Mouse (Mus musculus) liver, embryonic 16.5 days (tissue): ENCODE results near the gene Fv1. TPM values are rescaled to one million over a fixed set of nuclear protein-coding genes. Genes with fewer than 3 reads are reported as not detected.
A peak's percentile ranks its signal among the peaks of the same experiment; 100 is the strongest.
"Not testable (repeated sequence)": the region's sequence is repeated elsewhere in the genome, so short reads cannot be mapped to it uniquely, and the experiment has no call there.

ENCODE experiments used
- ATAC-seq: fragments of 200-750 bp; cut with Nextera tagmentation; 2 replicates; pipeline ENCODE4 v1.8.0; 2017; ENCODE audit warnings: low read depth, mild to moderate bottlenecking, moderate number of reproducible peaks, moderate library complexity
- H3K27ac ChIP-seq: fragments of 300-500 bp; sonication (generic); 2 replicates; pipeline ENCODE4 v1.5.1; 2014; ENCODE audit warnings: mild to moderate bottlenecking, low read length
- H3K27me3 ChIP-seq: fragments of 300-500 bp; sonication (generic); 2 replicates; pipeline ENCODE4 v1.6.1; 2014; ENCODE audit warnings: low read depth, low read length, mixed read lengths; ENCODE audit not compliant: control insufficient read depth, insufficient read depth
- H3K36me3 ChIP-seq: fragments of 300-500 bp; sonication (generic); 2 replicates; pipeline ENCODE4 v1.6.1; 2014; ENCODE audit warnings: mild to moderate bottlenecking; ENCODE audit not compliant: control insufficient read depth, insufficient read depth
- H3K4me1 ChIP-seq: fragments of 300-500 bp; sonication (generic); 2 replicates; pipeline ENCODE4 v1.6.1; 2014; ENCODE audit warnings: low read depth, low read length, mixed read lengths; ENCODE audit not compliant: control insufficient read depth
- H3K4me2 ChIP-seq: fragments of 300-500 bp; sonication (generic); 2 replicates; pipeline ENCODE4 v1.6.1; 2014; ENCODE audit warnings: low read depth, low read length, mixed read lengths
- H3K4me3 ChIP-seq: fragments of 300-500 bp; sonication (generic); 2 replicates; pipeline ENCODE4 v1.5.1; 2014; ENCODE audit warnings: low read depth, mild to moderate bottlenecking, low read length
- H3K9ac ChIP-seq: fragments of 300-500 bp; sonication (generic); 2 replicates; pipeline ENCODE4 v1.6.1; 2014; ENCODE audit warnings: low read depth, low read length
- H3K9me3 ChIP-seq: fragments of 300-500 bp; sonication (generic); replicated peaks from 2 replicates; pipeline ENCODE4 v1.6.1; 2016; ENCODE audit warnings: low read length; ENCODE audit not compliant: control insufficient read depth
- WGBS: fragments of 180-500 bp; shearing (Covaris S2); extraction: QIAGEN DNeasy Blood & Tissue Kit; methylation state at CpG from one replicate; pipeline ENCODE4 v1.1.7; 2014; ENCODE audit not compliant: insufficient replicate concordance; 5-methylcytosine and 5-hydroxymethylcytosine counted together
- polyA plus RNA-seq: library from polyadenylated mRNA; unstranded; fragments of >200 nt; fragmentation: Nextera tagmentation; extraction: Ambion mirVana; gene quantifications from 2 replicates; pipeline ENCODE4 v1.2.1, GENCODE M21; 2015

Fv1 gene
- 1.8 and 2.0 TPM in 2 replicates for polyA plus RNA-seq

DNA sequence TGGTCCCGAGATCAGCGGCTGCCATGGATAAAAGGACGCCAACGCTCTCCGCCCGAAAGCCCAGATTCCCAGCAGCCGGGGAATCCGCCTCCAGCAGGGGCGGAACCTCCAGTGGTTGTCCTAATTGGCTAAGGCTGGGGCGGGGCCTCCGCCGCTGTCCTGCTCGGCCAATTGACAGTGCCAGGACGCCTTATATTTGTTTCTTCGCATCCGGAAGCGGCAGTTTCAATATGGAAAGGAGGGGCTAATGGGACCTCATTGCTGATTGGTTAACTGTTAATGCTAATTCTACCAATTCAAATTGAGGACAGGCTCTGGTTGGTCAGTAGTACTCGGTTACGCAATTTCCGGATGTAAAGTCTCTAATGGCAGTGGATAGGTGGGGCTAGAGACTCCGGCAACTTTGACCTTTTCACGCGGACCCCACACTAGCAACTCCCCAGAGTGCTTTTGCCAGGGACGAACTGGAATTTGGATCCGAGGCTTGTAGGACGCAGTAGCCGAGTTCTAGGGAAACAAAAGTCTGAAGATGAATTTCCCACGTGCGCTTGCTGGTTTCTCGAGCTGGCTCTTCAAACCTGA is at the start of gene Fv1, which contains the start of gene Miip:
TSS of gene Fv1 (plus strand) at position 530 of the 582 bp plus-strand sequence.
TSS of gene Miip (minus strand) at position 367 of the 582 bp plus-strand sequence.
- under 1% methylated on average over 30 of the region's 30 CpGs for WGBS
- Histone ChIP-seq H3K4me2 (peak within 1 kb of the TSS; percentile 83), H3K27ac (peak within 1 kb of the TSS; percentile 88), H3K9ac (peak within 1 kb of the TSS; percentile 92), H3K4me1 (peaks cover 25% of the 10 kb centered on the region), H3K9me3 (no peaks in the 10 kb centered on the region), H3K36me3 (peaks cover 28% of the 10 kb centered on the region), H3K27me3 (no peaks in the 10 kb centered on the region), H3K4me3 (peak within 1 kb of the TSS; percentile 100)
- ATAC-seq = peak; percentile 96

DNA sequence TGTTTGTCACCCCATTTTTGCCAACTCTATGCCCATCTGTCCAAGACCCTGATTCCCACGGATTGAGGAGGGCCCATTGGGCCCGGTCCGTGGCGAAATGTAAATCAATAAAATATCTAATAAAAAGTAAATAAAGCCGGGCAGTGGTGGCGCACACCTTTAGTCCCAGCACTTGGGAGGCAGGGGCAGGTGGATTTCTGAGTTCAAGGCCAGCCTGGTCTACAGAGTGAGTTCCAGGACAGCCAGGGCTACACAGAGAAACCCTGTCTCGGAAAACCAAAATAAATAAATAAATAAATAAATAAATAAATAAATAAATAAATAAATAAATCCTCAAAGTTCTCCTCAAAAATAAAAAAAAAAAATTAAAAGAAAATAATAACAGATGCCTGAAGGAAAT is 49.1 kb upstream of the Fv1 start:
- ATAC-seq, H3K36me3 ChIP-seq, H3K4me2 ChIP-seq, H3K9ac ChIP-seq, H3K4me3 ChIP-seq, H3K27me3 ChIP-seq, H3K4me1 ChIP-seq, H3K27ac ChIP-seq: not testable (repeated sequence)
- 67% methylated on average over 7 of the region's 7 CpGs for WGBS
- peaks cover 11% of the 10 kb centered on the region for H3K9me3 ChIP-seq

DNA sequence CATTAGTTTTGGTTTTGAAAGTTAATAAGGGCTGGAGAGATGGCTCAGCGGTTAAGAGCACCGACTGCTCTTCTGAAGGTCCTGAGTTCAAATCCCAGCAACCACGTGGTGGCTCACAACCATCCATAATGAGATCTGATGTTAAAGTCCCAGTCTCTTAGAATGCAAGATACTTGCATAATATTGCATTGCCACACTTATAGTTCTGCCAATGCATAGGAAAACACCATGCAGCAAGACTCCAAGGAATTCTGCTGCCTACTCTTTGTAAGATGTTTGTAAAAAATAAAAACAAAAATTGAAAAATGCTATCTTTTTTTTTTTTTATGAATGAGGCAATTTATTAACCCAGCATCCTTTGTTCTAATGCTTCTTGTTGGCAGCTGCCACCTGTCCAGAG is 47.4 kb upstream of the Fv1 start:
- H3K4me3 ChIP-seq, H3K27ac ChIP-seq, H3K4me2 ChIP-seq, ATAC-seq, H3K9ac ChIP-seq, H3K4me1 ChIP-seq, H3K27me3 ChIP-seq: not testable (repeated sequence)
- 69% methylated on average over 3 of the region's 3 CpGs for WGBS
- H3K36me3 ChIP-seq = peaks cover 13% of the 10 kb centered on the region
- peaks cover 15% of the 10 kb centered on the region for H3K9me3 ChIP-seq

DNA sequence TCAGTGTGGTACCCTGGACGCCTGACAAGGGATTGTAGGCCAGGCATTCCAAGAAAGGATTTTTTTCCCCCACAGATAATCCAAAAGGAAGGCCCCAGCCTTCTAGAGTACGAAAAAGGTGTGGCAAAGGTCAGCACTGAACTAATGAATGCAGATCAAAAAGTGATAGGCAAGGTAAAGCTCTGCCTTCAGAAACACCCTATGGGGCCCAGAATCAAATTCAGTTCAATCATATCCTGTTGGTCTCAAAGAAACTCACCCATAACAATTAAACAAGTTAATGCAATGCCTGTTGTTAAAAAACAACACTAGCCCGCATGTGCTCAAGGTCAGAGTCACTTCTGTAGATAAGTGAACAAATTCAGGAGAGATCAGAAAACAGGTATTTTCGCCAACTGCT is 44.4 kb upstream of the Fv1 start:
- H3K27ac ChIP-seq = no peak overlapping the region
- WGBS = 63% methylated on average over 4 of the region's 4 CpGs
- no peak overlapping the region for H3K9ac ChIP-seq
- H3K27me3 ChIP-seq = no peaks in the 10 kb centered on the region
- H3K4me2 ChIP-seq = no peak overlapping the region
- ATAC-seq = no peak
- H3K4me3 ChIP-seq = no peak overlapping the region
- H3K4me1 ChIP-seq = no peaks in the 10 kb centered on the region
- peaks cover 31% of the 10 kb centered on the region for H3K36me3 ChIP-seq
- peaks cover 15% of the 10 kb centered on the region for H3K9me3 ChIP-seq

DNA sequence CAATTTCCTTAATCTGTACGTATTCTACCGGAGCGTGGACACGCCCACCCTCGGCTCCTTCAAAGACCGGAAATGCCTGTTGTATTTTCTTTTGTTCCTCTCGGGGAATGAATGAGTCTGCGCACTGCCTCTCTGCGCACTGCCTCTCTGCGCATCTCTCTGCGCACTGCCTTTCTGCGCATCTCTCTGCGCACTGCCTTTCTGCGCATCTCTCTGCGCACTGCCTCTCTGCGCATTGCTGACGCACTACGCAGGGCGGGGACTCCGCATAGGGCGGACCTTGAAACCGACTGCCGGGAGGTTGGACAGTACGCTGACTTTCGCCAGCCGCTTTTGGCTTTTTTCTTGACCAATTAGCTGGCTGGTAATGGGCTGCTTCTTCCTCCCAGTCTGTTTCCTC is 29.5 kb upstream of the Fv1 start:
- H3K9me3 ChIP-seq, H3K4me1 ChIP-seq, H3K4me3 ChIP-seq, ATAC-seq, H3K36me3 ChIP-seq, H3K27ac ChIP-seq, H3K4me2 ChIP-seq, H3K27me3 ChIP-seq, H3K9ac ChIP-seq: not testable (repeated sequence)
- WGBS = 86% methylated on average over 13 of the region's 26 CpGs

DNA sequence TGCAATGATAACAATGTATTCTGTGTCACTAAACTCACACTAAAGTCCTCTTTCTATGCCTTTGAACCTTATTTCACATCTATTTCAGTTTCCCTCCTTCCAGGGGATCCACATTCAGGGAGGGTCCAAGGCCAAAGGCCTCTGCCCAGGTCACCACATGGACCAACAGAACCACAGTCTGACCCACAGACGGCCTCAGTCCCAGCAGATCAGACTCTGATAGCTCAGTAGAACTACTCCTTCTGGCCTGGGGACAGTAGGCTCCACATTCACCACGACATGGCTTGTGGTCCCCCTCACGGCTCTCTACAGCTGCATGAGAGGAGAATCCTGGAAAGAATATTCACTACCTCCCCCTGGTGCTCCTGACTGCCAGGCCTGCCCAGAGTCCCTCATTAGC is 25.9 kb upstream of the Fv1 start:
- Histone ChIP-seq H3K4me3 (no peak overlapping the region), H3K4me2 (no peak overlapping the region), H3K4me1 (no peaks in the 10 kb centered on the region; the same call in 1 of the 2 replicates), H3K9me3 (no peaks in the 10 kb centered on the region; the same call in 1 of the 2 replicates), H3K9ac (no peak overlapping the region), H3K36me3 (peaks cover 3% of the 10 kb centered on the region; the same call in 1 of the 2 replicates), H3K27ac (no peak overlapping the region), H3K27me3 (no peaks in the 10 kb centered on the region)
- WGBS = 69% methylated on average over 3 of the region's 3 CpGs
- no peak for ATAC-seq

DNA sequence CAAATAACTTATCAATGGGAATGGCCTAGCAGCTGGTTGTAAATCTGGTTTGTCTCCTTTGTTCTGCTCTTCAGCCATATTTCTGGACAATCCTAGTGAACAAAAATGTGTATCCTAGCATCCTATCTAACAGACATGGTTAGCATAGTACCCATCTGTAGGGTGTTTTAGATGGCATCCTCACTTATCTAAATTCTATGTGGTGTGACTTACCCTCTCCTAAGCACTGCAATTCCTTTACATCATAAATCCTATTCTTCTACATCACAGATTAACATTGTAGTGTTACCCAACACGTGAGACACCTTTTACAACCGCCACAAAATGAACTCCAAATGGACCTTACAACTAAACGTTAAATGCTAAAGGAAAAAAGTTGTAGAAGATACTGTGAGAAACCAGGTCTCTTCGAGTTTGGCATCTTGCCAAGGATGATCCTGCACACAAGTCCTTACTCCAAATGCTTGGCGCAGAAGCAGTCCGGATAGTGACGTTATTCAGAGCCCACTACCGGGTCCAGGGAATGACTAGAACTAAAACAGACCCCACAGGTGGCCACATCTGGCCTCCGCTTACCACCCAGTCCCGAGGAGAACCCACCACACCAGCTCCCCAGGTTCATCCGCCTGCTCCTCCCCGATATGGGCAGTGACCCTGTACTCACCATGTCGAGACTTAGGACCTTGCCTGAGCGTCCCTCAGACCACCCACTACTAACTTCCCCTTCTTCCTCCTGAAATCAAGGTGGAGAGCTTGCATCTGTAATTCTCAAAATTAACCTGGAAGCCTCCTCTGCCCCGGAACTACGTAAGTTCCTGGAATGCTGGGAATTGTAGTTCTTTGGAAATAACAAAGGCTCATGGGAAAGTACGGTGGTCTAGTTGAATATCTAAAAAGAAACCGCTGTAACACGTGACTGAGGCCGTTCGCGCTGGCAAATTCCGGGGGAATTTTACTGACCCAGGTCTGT is 20.9 kb upstream of the Fv1 start, which contains the start of gene Zfp933:
TSS of gene Zfp933 (minus strand) at position 753 of the 970 bp plus-strand sequence.
- Histone ChIP-seq H3K9me3 (no peaks in the 10 kb centered on the region), H3K4me1 (peaks cover 5% of the 10 kb centered on the region), H3K27me3 (no peaks in the 10 kb centered on the region), H3K36me3 (0 out of 2 replicates have a peak, but pooled peaks cover under 1% of the 10 kb centered on the region), H3K4me3 (peak within 1 kb of the TSS; percentile 66), H3K9ac (peak within 1 kb of the TSS; percentile 58), H3K4me2 (peak within 1 kb of the TSS; percentile 83), H3K27ac (peak within 1 kb of the TSS; percentile 45; the same call in 1 of the 2 replicates)
- WGBS = 2% methylated on average over 23 of the region's 23 CpGs
- ATAC-seq = peak; percentile 86

DNA sequence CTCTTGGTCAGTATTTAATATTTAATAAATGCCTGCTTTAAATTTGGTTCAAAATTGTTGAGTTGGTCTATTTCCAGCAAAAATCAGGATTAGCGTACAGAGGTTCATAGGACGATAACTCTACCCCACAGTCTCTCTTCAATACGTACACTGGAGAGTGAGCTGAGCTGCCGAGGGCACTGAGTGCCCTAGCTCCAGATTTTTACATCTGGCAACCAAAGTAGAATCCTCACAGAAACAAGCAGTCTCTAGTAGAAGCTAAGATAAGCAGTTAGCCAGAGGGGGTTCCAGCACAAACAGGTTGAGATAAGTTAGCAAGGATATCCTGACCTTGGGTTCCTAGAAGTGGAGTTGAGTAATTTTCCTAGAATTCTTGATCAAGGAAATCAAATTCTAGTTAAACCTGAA is 20.2 kb upstream of the Fv1 start:
- Histone ChIP-seq H3K9me3 (no peaks in the 10 kb centered on the region), H3K4me1 (peaks cover 5% of the 10 kb centered on the region), H3K27ac (peak overlapping the region; percentile 45; the same call in 1 of the 2 replicates), H3K4me2 (peak overlapping the region; percentile 83), H3K27me3 (no peaks in the 10 kb centered on the region), H3K4me3 (peak overlapping the region; percentile 66), H3K9ac (peak overlapping the region; percentile 58), H3K36me3 (no peaks in the 10 kb centered on the region)
- WGBS = 4% methylated on average over 4 of the region's 4 CpGs
- peak; percentile 51 for ATAC-seq
